8 mouse cellular contexts compared by ENCODE assay signal in the genomic region with DNA sequence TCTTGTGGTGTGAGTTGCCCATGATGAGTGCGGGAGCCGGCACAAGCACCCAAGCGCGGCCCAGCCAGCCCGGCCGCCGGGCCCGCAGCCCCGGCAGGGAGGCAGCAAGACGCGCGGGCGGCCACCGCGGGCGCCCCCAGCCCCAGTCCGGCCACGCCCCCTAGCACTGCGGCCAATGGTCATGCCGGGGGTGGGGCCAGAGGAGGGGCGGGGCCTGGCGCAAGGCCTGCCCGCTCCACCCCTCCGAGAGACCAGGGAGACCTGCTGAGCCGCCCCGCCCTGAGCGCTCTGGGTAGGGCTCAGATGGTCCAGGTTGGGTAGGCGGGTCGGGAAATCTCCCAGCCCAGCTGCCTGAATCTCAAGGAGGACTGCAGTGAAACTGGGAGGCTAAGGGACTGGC. TPM values are rescaled to one million over a fixed set of nuclear protein-coding genes. Genes with fewer than 3 reads are reported as not detected.
DNase-seq lines count a peak whose midpoint lies in the region; ATAC-seq and TF ChIP-seq lines count a peak whose summit lies in the region.

No protein-coding gene starts in this region.

- H3K27ac ChIP-seq in embryonic facial prominence, embryonic 15.5 days (replicated peaks): peak overlapping the region; percentile 72
- no peak overlapping the region for H3K27ac ChIP-seq in heart, postnatal 0 days (ENCODE audit: low read depth)
- no peak overlapping the region for H3K27ac ChIP-seq in olfactory bulb, adult 2 months (ENCODE audit: insufficient read depth, low read depth, low read length)

- TF ChIP-seq CTCF in E14TG2a.4 (conservative IDR thresholded peaks at IDR 0.05; ENCODE audit: low read length): no peak
- TF ChIP-seq CTCF in brain, embryonic 14.5 days (IDR thresholded peaks at IDR 0.05; ENCODE audit: borderline replicate concordance, extremely low read depth, insufficient read depth, insufficient read length): no peak
- TF ChIP-seq CTCF in heart, postnatal 0 days (IDR thresholded peaks at IDR 0.05; ENCODE audit: low read depth): no peak
- no peak for TF ChIP-seq CTCF in lung, adult 2 months (IDR thresholded peaks at IDR 0.05; ENCODE audit: insufficient read depth, low read length)
- no peak for TF ChIP-seq CTCF in olfactory bulb, adult 2 months (IDR thresholded peaks at IDR 0.05; ENCODE audit: insufficient read depth, low read depth, low read length)

- H3K9me3 ChIP-seq in E14TG2a.4 (ENCODE audit: low read length): no peaks in the 10 kb centered on the region
- H3K9me3 ChIP-seq in embryonic facial prominence, embryonic 15.5 days (replicated peaks): no peaks in the 10 kb centered on the region
- H3K9me3 ChIP-seq in heart, postnatal 0 days (replicated peaks; ENCODE audit: control insufficient read depth, low read length): no peaks in the 10 kb centered on the region

- TF ChIP-seq POLR2A in brain, embryonic 14.5 days (IDR thresholded peaks at IDR 0.05; ENCODE audit: borderline replicate concordance, extremely low read depth, insufficient read depth, insufficient read length, poor library complexity, severe bottlenecking): peak; percentile 84
- TF ChIP-seq POLR2A in lung, adult 2 months (IDR thresholded peaks at IDR 0.05; ENCODE audit: borderline replicate concordance, extremely low read depth, low read depth, low read length): no peak
- TF ChIP-seq POLR2A in olfactory bulb, adult 2 months (IDR thresholded peaks at IDR 0.05; ENCODE audit: insufficient read depth, low read depth, low read length): no peak

- peak; percentile 91 for DNase-seq in brain, embryonic 14.5 days (ENCODE audit: low read depth)
- DNase-seq in heart, postnatal 0 days (ENCODE audit: low spot score): peak; percentile 66
- DNase-seq in layer of hippocampus, adult 18-20 months (ENCODE audit: low spot score in 2 of 2): peak; percentile 40 to 49
- peak; percentile 44 for DNase-seq in lung, adult 2 months
- DNase-seq in testis, postnatal 14 days (ENCODE audit: low spot score): peak; percentile 88

- WGBS in embryonic facial prominence, embryonic 15.5 days: 0% methylated on average over 28 of the region's 29 CpGs
- under 1% methylated on average over 25 of the region's 29 CpGs for WGBS in heart, postnatal 0 days
- WGBS in lung, adult 2 months: 2% methylated on average over 24 of the region's 29 CpGs
- 2% methylated on average over 29 of the region's 29 CpGs for WGBS in olfactory bulb, adult 2 months

- H3K27me3 ChIP-seq in E14TG2a.4 (ENCODE audit: insufficient read depth, low read length): no peaks in the 10 kb centered on the region
- H3K27me3 ChIP-seq in embryonic facial prominence, embryonic 15.5 days: no peaks in the 10 kb centered on the region
- peaks cover 69% of the 10 kb centered on the region for H3K27me3 ChIP-seq in heart, postnatal 0 days (ENCODE audit: control insufficient read depth, insufficient read depth, low read length)

- peak overlapping the region; percentile 85 for H3K4me3 ChIP-seq in E14TG2a.4 (replicated peaks; ENCODE audit: low read length)
- peak overlapping the region; percentile 70 for H3K4me3 ChIP-seq in embryonic facial prominence, embryonic 15.5 days (replicated peaks)
- peak overlapping the region; percentile 60 for H3K4me3 ChIP-seq in heart, postnatal 0 days (ENCODE audit: low read depth, low read length)
- H3K4me3 ChIP-seq in lung, adult 2 months (replicated peaks; ENCODE audit: extremely low read depth, low read depth, low read length): peak overlapping the region; percentile 11
- H3K4me3 ChIP-seq in olfactory bulb, adult 2 months (ENCODE audit: insufficient read depth, low read depth, low read length): peak overlapping the region; percentile 49

- H3K4me1 ChIP-seq in E14TG2a.4 (replicated peaks; ENCODE audit: low read depth, low read length): peaks cover 92% of the 10 kb centered on the region
- H3K4me1 ChIP-seq in embryonic facial prominence, embryonic 15.5 days: peaks cover 69% of the 10 kb centered on the region
- H3K4me1 ChIP-seq in heart, postnatal 0 days (ENCODE audit: control insufficient read depth, insufficient read depth): peaks cover 16% of the 10 kb centered on the region
- peaks cover 14% of the 10 kb centered on the region for H3K4me1 ChIP-seq in lung, adult 2 months (ENCODE audit: control insufficient read depth, insufficient read depth, low read length)
- peaks cover 28% of the 10 kb centered on the region for H3K4me1 ChIP-seq in olfactory bulb, adult 2 months (ENCODE audit: control insufficient read depth, insufficient read depth, low read length)

- peak; percentile 84 for ATAC-seq in embryonic facial prominence, embryonic 15.5 days (ENCODE audit: insufficient number of reproducible peaks, low FRiP score, low TSS enrichment, low read depth)
- ATAC-seq in heart, postnatal 0 days (ENCODE audit: insufficient read depth, low read depth): peak; percentile 82

- H3K4me2 ChIP-seq in embryonic facial prominence, embryonic 15.5 days (replicated peaks): peak overlapping the region; percentile 96
- H3K4me2 ChIP-seq in heart, postnatal 0 days (ENCODE audit: low read depth, low read length): peak overlapping the region; percentile 97

- H3K36me3 ChIP-seq in E14TG2a.4 (ENCODE audit: insufficient read depth, low read length): 0 out of 2 replicates have a peak, but pooled peaks cover 2% of the 10 kb centered on the region
- H3K36me3 ChIP-seq in embryonic facial prominence, embryonic 15.5 days: no peaks in the 10 kb centered on the region
- no peaks in the 10 kb centered on the region for H3K36me3 ChIP-seq in heart, postnatal 0 days (replicated peaks; ENCODE audit: control insufficient read depth, insufficient read depth, low read length)

- no peak for TF ChIP-seq EP300 in heart, postnatal 0 days (IDR thresholded peaks at IDR 0.05; ENCODE audit: low read depth)

- peak overlapping the region; percentile 55 for H3K9ac ChIP-seq in embryonic facial prominence, embryonic 15.5 days
- peak overlapping the region; percentile 44 for H3K9ac ChIP-seq in heart, postnatal 0 days (replicated peaks; ENCODE audit: low read depth, low read length)

RNA-seq across cellular contexts. Expression of a gene that starts 22.1 kb away (rescaled TPM):
- 12.2 and 15.9 TPM in 2 replicates for polyA plus RNA-seq in brain, embryonic 14.5 days (2012; rRNA removed)
- polyA plus RNA-seq in embryonic facial prominence, embryonic 15.5 days (2015; fragmentation: Nextera tagmentation; extraction: Ambion mirVana): 8.9 and 10.0 TPM in 2 replicates
- 7.8 and 9.0 TPM in 2 replicates for total RNA-seq in heart, postnatal 0 days (2014; rRNA removed; ENCODE audit: low replicate concordance)
- 0.77 and 0.78 TPM in 2 replicates for polyA plus RNA-seq in heart, postnatal 0 days (2015; fragmentation: Nextera tagmentation; extraction: Ambion mirVana)
- total RNA-seq in layer of hippocampus, adult 18-20 months (2021): 1 to 10 TPM; 6.4 to 7.5 TPM
- polyA plus RNA-seq in lung, adult 2 months (2012; rRNA removed): 47.1 and 50.1 TPM in 2 replicates
- polyA plus RNA-seq in olfactory bulb, adult 2 months (2012; ENCODE audit: insufficient read depth, insufficient read length, low replicate concordance, missing spikeins): not detected in 2 replicates

RNA-seq across cellular contexts. Expression of a gene that starts 48.3 kb away (rescaled TPM):
- polyA plus RNA-seq in brain, embryonic 14.5 days (2012; rRNA removed): 0.44 and 1.1 TPM in 2 replicates
- 4.9 and 6.9 TPM in 2 replicates for polyA plus RNA-seq in embryonic facial prominence, embryonic 15.5 days (2015; fragmentation: Nextera tagmentation; extraction: Ambion mirVana)
- 1.4 and 1.9 TPM in 2 replicates for total RNA-seq in heart, postnatal 0 days (2014; rRNA removed; ENCODE audit: low replicate concordance)
- polyA plus RNA-seq in heart, postnatal 0 days (2015; fragmentation: Nextera tagmentation; extraction: Ambion mirVana): 3.4 and 3.8 TPM in 2 replicates
- total RNA-seq in layer of hippocampus, adult 18-20 months (2021): under 1 TPM; 0.99 TPM
- 2.8 TPM in 2 replicates for polyA plus RNA-seq in lung, adult 2 months (2012; rRNA removed)
- not detected in 2 replicates for polyA plus RNA-seq in olfactory bulb, adult 2 months (2012; ENCODE audit: insufficient read depth, insufficient read length, low replicate concordance, missing spikeins)

RNA-seq across cellular contexts. Expression of a gene that starts 49.5 kb away (rescaled TPM):
- 54.5 and 68.4 TPM in 2 replicates for polyA plus RNA-seq in brain, embryonic 14.5 days (2012; rRNA removed)
- 75.5 and 83.2 TPM in 2 replicates for polyA plus RNA-seq in embryonic facial prominence, embryonic 15.5 days (2015; fragmentation: Nextera tagmentation; extraction: Ambion mirVana)
- total RNA-seq in heart, postnatal 0 days (2014; rRNA removed; ENCODE audit: low replicate concordance): 24.7 and 27.3 TPM in 2 replicates
- polyA plus RNA-seq in heart, postnatal 0 days (2015; fragmentation: Nextera tagmentation; extraction: Ambion mirVana): 30.8 and 31.5 TPM in 2 replicates
- total RNA-seq in layer of hippocampus, adult 18-20 months (2021): 10 to 100 TPM; 78.5 to 81.1 TPM
- polyA plus RNA-seq in lung, adult 2 months (2012; rRNA removed): 9.0 and 15.4 TPM in 2 replicates
- polyA plus RNA-seq in olfactory bulb, adult 2 months (2012; ENCODE audit: insufficient read depth, insufficient read length, low replicate concordance, missing spikeins): not detected in 2 replicates

RNA-seq across cellular contexts. Expression of a gene that starts 49.5 kb away (rescaled TPM):
- 38.3 and 42.0 TPM in 2 replicates for polyA plus RNA-seq in brain, embryonic 14.5 days (2012; rRNA removed)
- polyA plus RNA-seq in embryonic facial prominence, embryonic 15.5 days (2015; fragmentation: Nextera tagmentation; extraction: Ambion mirVana): 17.8 and 18.5 TPM in 2 replicates
- total RNA-seq in heart, postnatal 0 days (2014; rRNA removed; ENCODE audit: low replicate concordance): 16.0 and 24.5 TPM in 2 replicates
- polyA plus RNA-seq in heart, postnatal 0 days (2015; fragmentation: Nextera tagmentation; extraction: Ambion mirVana): 5.9 and 6.9 TPM in 2 replicates
- 10 to 100 TPM; 32.6 to 35.4 TPM for total RNA-seq in layer of hippocampus, adult 18-20 months (2021)
- 8.5 and 10.5 TPM in 2 replicates for polyA plus RNA-seq in lung, adult 2 months (2012; rRNA removed)
- polyA plus RNA-seq in olfactory bulb, adult 2 months (2012; ENCODE audit: insufficient read depth, insufficient read length, low replicate concordance, missing spikeins): not detected in 2 replicates

Comparison
In these comparisons a context has a peak if more than half of its experiments do, and no peak if none do; other contexts are left out.
1. H3K4me3 ChIP-seq: peak in every context shown above with its lines; median percentile 85 in E14TG2a.4; 70 in embryonic facial prominence, embryonic 15.5 days; 60 in heart, postnatal 0 days; 49 in olfactory bulb, adult 2 months; 11 in lung, adult 2 months.
2. RNA of a gene that starts 49.5 kb away (polyA plus RNA-seq): 75.5 to 83.2 TPM in embryonic facial prominence, embryonic 15.5 days, 54.5 to 68.4 TPM in brain, embryonic 14.5 days, 30.8 to 31.5 TPM in heart, postnatal 0 days and 9.0 to 15.4 TPM in lung, adult 2 months; not detected in olfactory bulb, adult 2 months; every median in the first group is over 10 times any median in the second.
3. Peak in every context shown above with its lines, with median percentiles within 50 percentile points of each other: DNase-seq.